Mouse (Mus musculus): ENCODE measurements around the gene 0610009B22Rik. TPM values are rescaled to one million over a fixed set of nuclear protein-coding genes. Genes with fewer than 3 reads are reported as not detected.
"Not testable (repeated sequence)": the region's sequence is repeated elsewhere in the genome, so short reads cannot be mapped to it uniquely, and the experiment has no call there.

Gene 0610009B22Rik
- polyA plus RNA-seq, 2 experiments: 46.7 to 81.9 TPM

DNA sequence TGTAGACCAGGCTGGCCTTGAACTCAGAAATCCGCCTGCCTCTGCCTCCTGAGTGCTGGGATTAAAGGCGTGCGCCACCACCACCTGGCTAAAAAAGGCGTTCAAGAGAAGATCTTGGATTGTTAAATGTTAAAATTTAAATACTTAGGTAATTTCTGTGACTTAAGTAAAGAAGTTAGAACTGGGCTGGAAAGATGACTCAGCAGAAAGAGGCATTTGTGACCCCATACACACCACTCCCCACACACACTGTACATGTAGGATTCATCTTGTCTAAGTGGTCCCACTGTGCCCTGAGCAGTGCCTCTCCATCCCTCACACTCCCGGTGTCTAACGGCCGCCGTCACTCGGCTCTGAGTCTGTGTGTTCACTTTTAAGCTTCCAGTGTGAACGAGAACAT, 17.8 kb upstream of the 0610009B22Rik start:
- Histone ChIP-seq H3K36me3 (ENCODE audit: control insufficient read depth, insufficient read depth, low read length) (peaks cover 82% of the 10 kb centered on the region), H3K9me3 (ENCODE audit: control insufficient read depth, low read length) (no peaks in the 10 kb centered on the region), H3K9ac (ENCODE audit: low read depth, low read length, severe bottlenecking) (no peak overlapping the region), H3K27ac (replicated peaks; ENCODE audit: low read depth, low read length) (no peak overlapping the region), H3K4me2 (replicated peaks; ENCODE audit: low read depth, low read length, severe bottlenecking) (no peak overlapping the region), H3K4me3 (replicated peaks; ENCODE audit: low read length) (no peak overlapping the region), H3K4me1 (ENCODE audit: control insufficient read depth, insufficient read depth, low read length) (no peaks in the 10 kb centered on the region), H3K27me3 (ENCODE audit: control insufficient read depth, insufficient read depth, low read length) (no peaks in the 10 kb centered on the region)
- WGBS: 95% methylated on average over 10 of the region's 10 CpGs
- no peak for ATAC-seq (ENCODE audit: low FRiP score, low read depth)
- no peak for DNase-seq (ENCODE audit: low spot score)
- TF ChIP-seq POLR2A (IDR thresholded peaks at IDR 0.05; ENCODE audit: borderline replicate concordance, extremely low read depth, insufficient read depth, insufficient read length): no peak

DNA sequence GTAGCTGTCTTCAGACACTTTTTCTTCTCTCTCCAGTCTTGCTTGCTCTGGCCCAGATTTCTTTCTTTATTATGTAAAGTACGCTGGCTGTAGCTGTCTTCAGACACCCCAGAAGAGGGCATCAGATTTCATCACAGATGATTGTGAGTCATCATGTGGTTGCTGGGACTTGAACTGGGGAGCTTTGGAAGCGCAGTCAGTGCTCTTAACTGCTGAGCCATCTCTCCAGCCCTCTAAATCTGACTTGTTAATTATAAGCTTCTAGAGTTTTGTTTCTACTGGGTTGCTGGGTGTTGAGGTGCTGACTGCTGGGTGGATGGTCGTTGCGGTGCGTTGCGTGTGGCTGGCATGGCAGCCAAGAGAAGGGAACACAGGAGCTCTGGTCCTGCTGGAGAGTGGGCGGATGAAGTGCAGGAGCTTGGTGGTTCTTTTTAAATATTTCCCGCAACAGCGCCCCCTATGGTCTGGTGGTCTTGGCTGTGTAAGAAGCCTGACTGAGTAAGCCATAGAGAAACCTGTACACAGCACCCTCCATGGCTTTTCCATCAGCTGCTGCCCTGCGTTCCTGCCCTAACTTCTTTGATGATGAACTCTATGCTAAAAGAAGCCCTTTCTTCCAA, 14.8 kb upstream of the 0610009B22Rik start:
- peaks cover 86% of the 10 kb centered on the region for H3K36me3 ChIP-seq (ENCODE audit: control insufficient read depth, insufficient read depth, low read length)
- H3K27me3 ChIP-seq (ENCODE audit: control insufficient read depth, insufficient read depth, low read length): no peaks in the 10 kb centered on the region
- 72% methylated on average over 10 of the region's 10 CpGs for WGBS
- no peak overlapping the region for H3K27ac ChIP-seq (replicated peaks; ENCODE audit: low read depth, low read length)
- H3K9me3 ChIP-seq (ENCODE audit: control insufficient read depth, low read length): no peaks in the 10 kb centered on the region
- no peak for TF ChIP-seq POLR2A (IDR thresholded peaks at IDR 0.05; ENCODE audit: borderline replicate concordance, extremely low read depth, insufficient read depth, insufficient read length)
- DNase-seq (ENCODE audit: low spot score): peak; percentile 9
- H3K4me3 ChIP-seq (replicated peaks; ENCODE audit: low read length): no peak overlapping the region
- H3K4me2 ChIP-seq (replicated peaks; ENCODE audit: low read depth, low read length, severe bottlenecking): no peak overlapping the region
- H3K4me1 ChIP-seq (ENCODE audit: control insufficient read depth, insufficient read depth, low read length): no peaks in the 10 kb centered on the region
- no peak for ATAC-seq (ENCODE audit: low FRiP score, low read depth)
- no peak overlapping the region for H3K9ac ChIP-seq (ENCODE audit: low read depth, low read length, severe bottlenecking)

GRCm38 (mm10) chr11:51702831-51703230, 14.2 kb upstream of the 0610009B22Rik start:
- Histone ChIP-seq H3K27me3 (ENCODE audit: control insufficient read depth, insufficient read depth, low read length) (no peaks in the 10 kb centered on the region), H3K36me3 (ENCODE audit: control insufficient read depth, insufficient read depth, low read length) (peaks cover 86% of the 10 kb centered on the region), H3K9me3 (ENCODE audit: control insufficient read depth, low read length) (no peaks in the 10 kb centered on the region), H3K4me2 (replicated peaks; ENCODE audit: low read depth, low read length, severe bottlenecking) (no peak overlapping the region), H3K4me3 (replicated peaks; ENCODE audit: low read length) (no peak overlapping the region), H3K27ac (replicated peaks; ENCODE audit: low read depth, low read length) (no peak overlapping the region), H3K9ac (ENCODE audit: low read depth, low read length, severe bottlenecking) (no peak overlapping the region), H3K4me1 (ENCODE audit: control insufficient read depth, insufficient read depth, low read length) (no peaks in the 10 kb centered on the region)
- no peak for ATAC-seq (ENCODE audit: low FRiP score, low read depth)
- no peak for DNase-seq (ENCODE audit: low spot score)
- no peak for TF ChIP-seq POLR2A (IDR thresholded peaks at IDR 0.05; ENCODE audit: borderline replicate concordance, extremely low read depth, insufficient read depth, insufficient read length)
- WGBS: 52% methylated on average over 3 of the region's 3 CpGs

DNA sequence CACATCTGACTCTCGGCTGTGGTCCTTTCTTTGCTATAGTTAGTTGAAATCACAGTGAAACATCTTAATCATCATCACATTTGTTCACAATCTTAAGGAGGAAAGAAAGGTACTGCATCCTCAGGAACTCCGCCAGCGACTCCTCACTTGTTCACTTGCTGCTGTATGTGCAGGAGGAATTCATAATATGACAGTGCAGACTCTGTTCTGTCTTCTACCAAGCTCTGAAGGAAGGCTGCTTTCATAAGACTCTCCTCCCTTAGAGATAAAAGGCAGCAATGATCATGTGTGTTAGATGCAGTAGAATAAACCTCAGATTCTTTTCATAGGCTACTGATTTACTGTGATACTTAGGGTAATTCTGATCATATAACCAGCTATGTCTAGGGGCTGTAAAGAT, 6.3 kb upstream of the 0610009B22Rik start:
- Histone ChIP-seq H3K27ac (replicated peaks; ENCODE audit: low read depth, low read length) (no peak overlapping the region), H3K27me3 (ENCODE audit: control insufficient read depth, insufficient read depth, low read length) (no peaks in the 10 kb centered on the region), H3K9ac (ENCODE audit: low read depth, low read length, severe bottlenecking) (no peak overlapping the region), H3K4me3 (replicated peaks; ENCODE audit: low read length) (no peak overlapping the region), H3K9me3 (ENCODE audit: control insufficient read depth, low read length) (no peaks in the 10 kb centered on the region), H3K4me2 (replicated peaks; ENCODE audit: low read depth, low read length, severe bottlenecking) (no peak overlapping the region), H3K36me3 (ENCODE audit: control insufficient read depth, insufficient read depth, low read length) (peaks cover 46% of the 10 kb centered on the region), H3K4me1 (ENCODE audit: control insufficient read depth, insufficient read depth, low read length) (no peaks in the 10 kb centered on the region)
- 97% methylated on average over 3 of the region's 3 CpGs for WGBS
- no peak for DNase-seq (ENCODE audit: low spot score)
- no peak for TF ChIP-seq POLR2A (IDR thresholded peaks at IDR 0.05; ENCODE audit: borderline replicate concordance, extremely low read depth, insufficient read depth, insufficient read length)
- ATAC-seq (ENCODE audit: low FRiP score, low read depth): no peak

DNA sequence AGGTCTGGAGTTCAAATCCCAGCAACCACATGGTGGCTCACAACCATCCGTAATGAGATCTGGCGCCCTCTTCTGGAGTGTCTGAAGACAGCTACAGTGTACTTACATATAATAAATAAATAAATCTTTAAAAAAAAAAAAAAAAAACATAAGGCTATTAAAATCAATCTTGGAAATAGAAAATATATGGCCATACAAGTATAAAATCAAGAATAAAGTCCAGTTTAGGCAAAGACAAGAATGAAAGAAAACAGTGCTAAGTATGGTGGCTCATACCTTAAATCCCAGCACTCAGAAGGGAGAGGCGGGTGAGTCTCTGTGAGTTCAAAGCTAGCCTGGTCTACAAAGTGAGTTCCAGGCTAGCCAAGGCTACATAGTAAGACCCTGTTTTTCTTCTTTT, 1.9 kb upstream of the 0610009B22Rik start:
- H3K9ac ChIP-seq (ENCODE audit: low read depth, low read length, severe bottlenecking); H3K4me2 ChIP-seq (replicated peaks; ENCODE audit: low read depth, low read length, severe bottlenecking); H3K4me3 ChIP-seq (replicated peaks; ENCODE audit: low read length); ATAC-seq (ENCODE audit: low FRiP score, low read depth); H3K36me3 ChIP-seq (ENCODE audit: control insufficient read depth, insufficient read depth, low read length); H3K27me3 ChIP-seq (ENCODE audit: control insufficient read depth, insufficient read depth, low read length); H3K4me1 ChIP-seq (ENCODE audit: control insufficient read depth, insufficient read depth, low read length); H3K9me3 ChIP-seq (ENCODE audit: control insufficient read depth, low read length); H3K27ac ChIP-seq (replicated peaks; ENCODE audit: low read depth, low read length); DNase-seq (ENCODE audit: low spot score): not testable (repeated sequence)
- WGBS: 100% methylated on average over 1 of the region's 3 CpGs

- Histone ChIP-seq H3K9ac (ENCODE audit: low read depth, low read length, severe bottlenecking) (peak overlapping the region; percentile 85), H3K4me3 (replicated peaks; ENCODE audit: low read length) (peak overlapping the region; percentile 76), H3K27me3 (ENCODE audit: control insufficient read depth, insufficient read depth, low read length) (no peaks in the 10 kb centered on the region), H3K27ac (replicated peaks; ENCODE audit: low read depth, low read length) (peak overlapping the region; percentile 99), H3K4me1 (ENCODE audit: control insufficient read depth, insufficient read depth, low read length) (peaks cover 9% of the 10 kb centered on the region), H3K36me3 (ENCODE audit: control insufficient read depth, insufficient read depth, low read length) (peaks cover 12% of the 10 kb centered on the region; the same call in 1 of the 2 replicates), H3K4me2 (replicated peaks; ENCODE audit: low read depth, low read length, severe bottlenecking) (peak overlapping the region; percentile 81), H3K9me3 (ENCODE audit: control insufficient read depth, low read length) (no peaks in the 10 kb centered on the region)
- no peak for TF ChIP-seq POLR2A (IDR thresholded peaks at IDR 0.05; ENCODE audit: borderline replicate concordance, extremely low read depth, insufficient read depth, insufficient read length)
- ATAC-seq (ENCODE audit: low FRiP score, low read depth) (no peak), DNase-seq (ENCODE audit: low spot score) (no peak)
- 24% methylated on average over 6 of the region's 6 CpGs for WGBS
These were observed 669 bp upstream of the 0610009B22Rik start for GRCm38 (mm10) chr11:51689343-51689742.

Data from limb, embryonic 14.5 days (tissue).